Mouse (Mus musculus): ENCODE data around the gene Olfr1044. TPM values are rescaled to one million over a fixed set of nuclear protein-coding genes. Genes with fewer than 3 reads are reported as not detected.

Gene Olfr1044
- polyA plus RNA-seq, 1 experiment from 2014 or later, result not detected

- H3K9me3 ChIP-seq (ENCODE audit: control insufficient read depth, low read depth, low read length), result no peaks in the 10 kb centered on the region
- H3K4me1 ChIP-seq (ENCODE audit: control insufficient read depth, insufficient read depth, low read length), result no peaks in the 10 kb centered on the region
- no peak within 1 kb of the TSS for H3K4me2 ChIP-seq (replicated peaks; ENCODE audit: low read depth, low read length)
- H3K27me3 ChIP-seq (ENCODE audit: control insufficient read depth, insufficient read depth, low read length), result no peaks in the 10 kb centered on the region
- 76% methylated on average over 1 of the region's 1 CpGs for whole genome bisulfite sequencing
- no peak within 1 kb of the TSS for H3K9ac ChIP-seq (replicated peaks; ENCODE audit: low read depth, low read length)
- no peaks in the 10 kb centered on the region for H3K36me3 ChIP-seq (ENCODE audit: control insufficient read depth, insufficient read depth, low read length)
- ATAC-seq (ENCODE audit: insufficient number of reproducible peaks, insufficient read depth, low FRiP score, low read depth), result no peak
- no peak within 1 kb of the TSS for H3K4me3 ChIP-seq (ENCODE audit: low read depth, low read length)
- H3K27ac ChIP-seq (ENCODE audit: low read length), result no peak within 1 kb of the TSS
Observed at GRCm38 (mm10) chr2:86146632-86147031, 31.0 kb downstream of the Olfr1044 start, which contains the start of gene Olfr1040. TSS of gene Olfr1040 (minus strand) at chr2:86146732.

GRCm38 (mm10) chr2:86135828-86136227 is 41.8 kb downstream of the Olfr1044 start, which contains the start of gene Olfr1039:
TSS of gene Olfr1039 (minus strand) at chr2:86135928.
- no peaks in the 10 kb centered on the region for H3K4me1 ChIP-seq (ENCODE audit: control insufficient read depth, insufficient read depth, low read length)
- no peak for ATAC-seq (ENCODE audit: insufficient number of reproducible peaks, insufficient read depth, low FRiP score, low read depth)
- H3K27me3 ChIP-seq (ENCODE audit: control insufficient read depth, insufficient read depth, low read length), result no peaks in the 10 kb centered on the region
- no peak within 1 kb of the TSS for H3K4me2 ChIP-seq (replicated peaks; ENCODE audit: low read depth, low read length)
- no peaks in the 10 kb centered on the region for H3K9me3 ChIP-seq (ENCODE audit: control insufficient read depth, low read depth, low read length)
- no peak within 1 kb of the TSS for H3K9ac ChIP-seq (replicated peaks; ENCODE audit: low read depth, low read length)
- WGBS, result 88% methylated on average over 1 of the region's 1 CpGs
- no peak within 1 kb of the TSS for H3K4me3 ChIP-seq (ENCODE audit: low read depth, low read length)
- no peak within 1 kb of the TSS for H3K27ac ChIP-seq (ENCODE audit: low read length)
- H3K36me3 ChIP-seq (ENCODE audit: control insufficient read depth, insufficient read depth, low read length), result no peaks in the 10 kb centered on the region

Other genes starting within 250 kb of the Olfr1044 start
- gene Olfr1028, start 227.4 kb downstream of the Olfr1044 start, polyA plus RNA-seq (2014; fragmentation: Nextera tagmentation; extraction: Ambion mirVana), result not detected in 2 replicates
- not detected in 2 replicates for gene Olfr1029, start 203.9 kb downstream of the Olfr1044 start, polyA plus RNA-seq (2014; fragmentation: Nextera tagmentation; extraction: Ambion mirVana)
- gene Olfr1030, start 198.5 kb downstream of the Olfr1044 start, polyA plus RNA-seq (2014; fragmentation: Nextera tagmentation; extraction: Ambion mirVana), result not detected in 2 replicates
- gene Olfr1031, start 187.5 kb downstream of the Olfr1044 start, polyA plus RNA-seq (2014; fragmentation: Nextera tagmentation; extraction: Ambion mirVana), result not detected in 2 replicates
- not detected in 2 replicates for gene Olfr1032, start 172.3 kb downstream of the Olfr1044 start, polyA plus RNA-seq (2014; fragmentation: Nextera tagmentation; extraction: Ambion mirVana)
- gene Olfr1033, start 157.2 kb downstream of the Olfr1044 start, polyA plus RNA-seq (2014; fragmentation: Nextera tagmentation; extraction: Ambion mirVana), result 2.6 and 5.0 TPM in 2 replicates
- gene Olfr1034, start 132.0 kb downstream of the Olfr1044 start, polyA plus RNA-seq (2014; fragmentation: Nextera tagmentation; extraction: Ambion mirVana), result 0.07 TPM in 2 replicates
- gene Olfr1036, start 103.8 kb downstream of the Olfr1044 start, polyA plus RNA-seq (2014; fragmentation: Nextera tagmentation; extraction: Ambion mirVana), result not detected in 2 replicates
- not detected in 2 replicates for gene Olfr1037, start 90.4 kb downstream of the Olfr1044 start, polyA plus RNA-seq (2014; fragmentation: Nextera tagmentation; extraction: Ambion mirVana)
- gene Olfr1039, start 41.9 kb downstream of the Olfr1044 start, polyA plus RNA-seq (2014; fragmentation: Nextera tagmentation; extraction: Ambion mirVana), result not detected in 2 replicates
- gene Olfr1040, start 31.1 kb downstream of the Olfr1044 start, polyA plus RNA-seq (2014; fragmentation: Nextera tagmentation; extraction: Ambion mirVana), result not detected in 2 replicates
- not detected in 2 replicates for gene Olfr1042, start 16.0 kb downstream of the Olfr1044 start, polyA plus RNA-seq (2014; fragmentation: Nextera tagmentation; extraction: Ambion mirVana)
- not detected in 2 replicates for gene Olfr1043, start 10.3 kb downstream of the Olfr1044 start, polyA plus RNA-seq (2014; fragmentation: Nextera tagmentation; extraction: Ambion mirVana)
- not detected in 2 replicates for gene Olfr52, start 7.9 kb upstream of the Olfr1044 start, polyA plus RNA-seq (2014; fragmentation: Nextera tagmentation; extraction: Ambion mirVana)
- gene Olfr1045, start 25.2 kb upstream of the Olfr1044 start, polyA plus RNA-seq (2014; fragmentation: Nextera tagmentation; extraction: Ambion mirVana), result not detected in 2 replicates
- not detected in 2 replicates for gene Olfr1046, start 41.5 kb upstream of the Olfr1044 start, polyA plus RNA-seq (2014; fragmentation: Nextera tagmentation; extraction: Ambion mirVana)
- gene Olfr1047, start 53.6 kb upstream of the Olfr1044 start, polyA plus RNA-seq (2014; fragmentation: Nextera tagmentation; extraction: Ambion mirVana), result not detected in 2 replicates
- gene Olfr1048, start 62.5 kb upstream of the Olfr1044 start, polyA plus RNA-seq (2014; fragmentation: Nextera tagmentation; extraction: Ambion mirVana), result not detected in 2 replicates
- gene Olfr1049, start 80.5 kb upstream of the Olfr1044 start, polyA plus RNA-seq (2014; fragmentation: Nextera tagmentation; extraction: Ambion mirVana), result not detected in 2 replicates
- gene Olfr1051, start 101.3 kb upstream of the Olfr1044 start, polyA plus RNA-seq (2014; fragmentation: Nextera tagmentation; extraction: Ambion mirVana), result not detected in 2 replicates
- not detected in 2 replicates for gene Olfr1052, start 114.6 kb upstream of the Olfr1044 start, polyA plus RNA-seq (2014; fragmentation: Nextera tagmentation; extraction: Ambion mirVana)
- not detected in 2 replicates for gene Olfr1053, start 137.5 kb upstream of the Olfr1044 start, polyA plus RNA-seq (2014; fragmentation: Nextera tagmentation; extraction: Ambion mirVana)
- not detected in 2 replicates for gene Olfr1054, start 157.6 kb upstream of the Olfr1044 start, polyA plus RNA-seq (2014; fragmentation: Nextera tagmentation; extraction: Ambion mirVana)
- gene Olfr1055, start 172.5 kb upstream of the Olfr1044 start, polyA plus RNA-seq (2014; fragmentation: Nextera tagmentation; extraction: Ambion mirVana), result not detected in 2 replicates
- gene Olfr1056, start 184.6 kb upstream of the Olfr1044 start, polyA plus RNA-seq (2014; fragmentation: Nextera tagmentation; extraction: Ambion mirVana), result not detected in 2 replicates
- gene Olfr1057, start 200.6 kb upstream of the Olfr1044 start, polyA plus RNA-seq (2014; fragmentation: Nextera tagmentation; extraction: Ambion mirVana), result not detected in 2 replicates
- not detected in 2 replicates for gene Olfr1058, start 210.7 kb upstream of the Olfr1044 start, polyA plus RNA-seq (2014; fragmentation: Nextera tagmentation; extraction: Ambion mirVana)
- gene Olfr1061, start 236.2 kb upstream of the Olfr1044 start, polyA plus RNA-seq (2014; fragmentation: Nextera tagmentation; extraction: Ambion mirVana), result not detected in 2 replicates
- gene Olfr1062, start 248.9 kb upstream of the Olfr1044 start, polyA plus RNA-seq (2014; fragmentation: Nextera tagmentation; extraction: Ambion mirVana), result not detected in 2 replicates